Mouse (Mus musculus): ENCODE measurements at regions not wholly inside any gene's neighbourhood (a gene's known extent, or its start where the extent isn't known, plus 50 kb on each side); places are given as distances from the start of the nearest gene placed in this dataset.

GRCm38 (mm10) chr7:117729067-117729466 lies 348.3 kb downstream of the Xylt1 start:
- TF ChIP-seq TAL1 (IDR thresholded peaks at IDR 0.05; ENCODE audit: low read length) (no peak), GATA1 (IDR thresholded peaks at IDR 0.05; ENCODE audit: low read length) (no peak)
- Histone ChIP-seq H3K4me3 (replicated peaks) (no peak overlapping the region), H3K4me1 (ENCODE audit: control insufficient read depth) (no peaks in the 10 kb centered on the region), H3K27me3 (ENCODE audit: control insufficient read depth) (no peaks in the 10 kb centered on the region), H3K36me3 (ENCODE audit: control insufficient read depth) (no peaks in the 10 kb centered on the region), H3K9me3 (ENCODE audit: control insufficient read depth, low read length) (peaks cover 11% of the 10 kb centered on the region)
